Mouse (Mus musculus) kidney, embryonic 15.5 days (tissue): ENCODE results near the gene Med7. TPM values are rescaled to one million over a fixed set of nuclear protein-coding genes. Genes with fewer than 3 reads are reported as not detected.
A peak's percentile ranks its signal among the peaks of the same experiment; 100 is the strongest.

Experiments
- ATAC-seq: fragments of 200-750 bp; cut with Nextera tagmentation; replicated peaks from 2 replicates; pipeline ENCODE4 v1.8.0; 2017; ENCODE audit warnings: moderate TSS enrichment; ENCODE audit not compliant: low FRiP score
- H3K27ac ChIP-seq: fragments of 300-500 bp; sonication (generic); 2 replicates; pipeline ENCODE4 v1.5.1; 2015; ENCODE audit warnings: mild to moderate bottlenecking, inconsistent platforms
- H3K27me3 ChIP-seq: fragments of 300-500 bp; sonication (generic); 2 replicates; pipeline ENCODE4 v1.6.1; 2015; ENCODE audit warnings: inconsistent platforms
- H3K36me3 ChIP-seq: fragments of 300-500 bp; sonication (generic); 2 replicates; pipeline ENCODE4 v1.6.1; 2015; ENCODE audit warnings: inconsistent platforms
- H3K4me1 ChIP-seq: fragments of 300-500 bp; sonication (generic); 2 replicates; pipeline ENCODE4 v1.6.1; 2015; ENCODE audit warnings: inconsistent platforms
- H3K4me2 ChIP-seq: fragments of 300-500 bp; sonication (generic); 2 replicates; pipeline ENCODE4 v1.6.1; 2015; ENCODE audit warnings: moderate library complexity, mild to moderate bottlenecking, inconsistent platforms
- H3K4me3 ChIP-seq: fragments of 300-500 bp; sonication (generic); replicated peaks from 2 replicates; pipeline ENCODE4 v1.5.1; 2015; ENCODE audit warnings: mild to moderate bottlenecking, inconsistent platforms
- H3K9ac ChIP-seq: fragments of 300-500 bp; sonication (generic); 2 replicates; pipeline ENCODE4 v1.6.1; 2015; ENCODE audit warnings: mild to moderate bottlenecking, inconsistent platforms
- H3K9me3 ChIP-seq: fragments of 300-500 bp; sonication (generic); replicated peaks from 2 replicates; pipeline ENCODE4 v1.6.1; 2016; ENCODE audit warnings: inconsistent platforms
- WGBS: fragments of 180-500 bp; shearing (Covaris S2); methylation state at CpG from one replicate; pipeline ENCODE4 v1.1.7; 2015; ENCODE audit warnings: mixed read lengths; 5-methylcytosine and 5-hydroxymethylcytosine counted together
- polyA plus RNA-seq: library from polyadenylated mRNA; unstranded; fragments of >200 nt; fragmentation: Nextera tagmentation; extraction: Ambion mirVana; gene quantifications from 2 replicates; pipeline ENCODE4 v1.2.1, GENCODE M21; 2015

Med7 gene
- polyA plus RNA-seq, 1 experiment from 2014 or later = 80.5 TPM

- H3K4me1 ChIP-seq = no peaks in the 10 kb centered on the region
- no peak overlapping the region for H3K4me2 ChIP-seq
- no peaks in the 10 kb centered on the region for H3K27me3 ChIP-seq
- H3K9ac ChIP-seq = no peak overlapping the region
- H3K4me3 ChIP-seq = no peak overlapping the region
- H3K36me3 ChIP-seq = no peaks in the 10 kb centered on the region
- peak; percentile 88 for ATAC-seq
- WGBS = 23% methylated on average over 3 of the region's 3 CpGs
- no peak overlapping the region for H3K27ac ChIP-seq
- no peaks in the 10 kb centered on the region for H3K9me3 ChIP-seq
These were observed 5.6 kb upstream of the Med7 start for GRCm38 (mm10) chr11:46431129-46431528.

- Histone ChIP-seq H3K9me3 (no peaks in the 10 kb centered on the region), H3K4me3 (no peak overlapping the region), H3K4me2 (no peak overlapping the region), H3K27ac (no peak overlapping the region), H3K9ac (no peak overlapping the region), H3K27me3 (no peaks in the 10 kb centered on the region), H3K4me1 (peaks cover 4% of the 10 kb centered on the region; the same call in 1 of the 2 replicates), H3K36me3 (peaks cover 16% of the 10 kb centered on the region)
- no peak for ATAC-seq
These were observed 1.4 kb upstream of the Med7 start for GRCm38 (mm10) chr11:46435363-46435762.

- peaks cover 34% of the 10 kb centered on the region for H3K36me3 ChIP-seq
- H3K4me3 ChIP-seq = peak overlapping the region; percentile 99
- peak overlapping the region; percentile 93 for H3K9ac ChIP-seq
- 2% methylated on average over 23 of the region's 23 CpGs for WGBS
- peak overlapping the region; percentile 70 for H3K4me2 ChIP-seq
- peak; percentile 46 for ATAC-seq
- H3K27ac ChIP-seq = peak overlapping the region; percentile 96
- H3K4me1 ChIP-seq = peaks cover 4% of the 10 kb centered on the region; the same call in 1 of the 2 replicates
- H3K9me3 ChIP-seq = no peaks in the 10 kb centered on the region
- no peaks in the 10 kb centered on the region for H3K27me3 ChIP-seq
These were observed 805 bp downstream of the Med7 start for GRCm38 (mm10) chr11:46437459-46438000.

- 90% methylated on average over 5 of the region's 5 CpGs for WGBS
- Histone ChIP-seq H3K27me3 (no peaks in the 10 kb centered on the region), H3K9me3 (no peaks in the 10 kb centered on the region), H3K4me3 (no peak overlapping the region), H3K36me3 (peaks cover 42% of the 10 kb centered on the region), H3K4me1 (peaks cover 4% of the 10 kb centered on the region; the same call in 1 of the 2 replicates), H3K9ac (no peak overlapping the region), H3K27ac (no peak overlapping the region), H3K4me2 (no peak overlapping the region)
- no peak for ATAC-seq
These were observed 2.3 kb downstream of the Med7 start for GRCm38 (mm10) chr11:46439005-46439543.

GRCm38 (mm10) chr11:46441774-46442173, 5.0 kb downstream of the Med7 start:
- no peak for ATAC-seq
- 96% methylated on average over 1 of the region's 1 CpGs for WGBS
- Histone ChIP-seq H3K4me1 (peaks cover 4% of the 10 kb centered on the region; the same call in 1 of the 2 replicates), H3K27me3 (no peaks in the 10 kb centered on the region), H3K9me3 (no peaks in the 10 kb centered on the region), H3K4me2 (no peak overlapping the region), H3K4me3 (no peak overlapping the region), H3K27ac (no peak overlapping the region), H3K9ac (no peak overlapping the region), H3K36me3 (peaks cover 44% of the 10 kb centered on the region)

- no peak overlapping the region for H3K27ac ChIP-seq
- WGBS = 100% methylated on average over 1 of the region's 1 CpGs
- peaks cover 44% of the 10 kb centered on the region for H3K36me3 ChIP-seq
- no peaks in the 10 kb centered on the region for H3K4me1 ChIP-seq
- no peak overlapping the region for H3K4me3 ChIP-seq
- no peaks in the 10 kb centered on the region for H3K27me3 ChIP-seq
- no peak for ATAC-seq
- H3K4me2 ChIP-seq = no peak overlapping the region
- no peak overlapping the region for H3K9ac ChIP-seq
- H3K9me3 ChIP-seq = no peaks in the 10 kb centered on the region
These were observed 6.4 kb downstream of the Med7 start for GRCm38 (mm10) chr11:46443152-46443551.

GRCm38 (mm10) chr11:46443979-46444378, 7.3 kb downstream of the Med7 start:
- no peaks in the 10 kb centered on the region for H3K27me3 ChIP-seq
- ATAC-seq = no peak
- no peak overlapping the region for H3K4me3 ChIP-seq
- H3K9me3 ChIP-seq = no peaks in the 10 kb centered on the region
- no peak overlapping the region for H3K4me2 ChIP-seq
- no peak overlapping the region for H3K27ac ChIP-seq
- no peaks in the 10 kb centered on the region for H3K4me1 ChIP-seq
- 86% methylated on average over 5 of the region's 5 CpGs for WGBS
- peaks cover 40% of the 10 kb centered on the region for H3K36me3 ChIP-seq
- H3K9ac ChIP-seq = no peak overlapping the region

GRCm38 (mm10) chr11:46446150-46446549, 9.4 kb downstream of the Med7 start:
- no peak for ATAC-seq

GRCm38 (mm10) chr11:46447644-46448484, 11.1 kb downstream of the Med7 start:
- 80% methylated on average over 13 of the region's 13 CpGs for WGBS
- no peak for ATAC-seq
- H3K4me1 ChIP-seq = no peaks in the 10 kb centered on the region
- no peak overlapping the region for H3K9ac ChIP-seq
- H3K27ac ChIP-seq = no peak overlapping the region
- H3K9me3 ChIP-seq = no peaks in the 10 kb centered on the region
- H3K36me3 ChIP-seq = peaks cover 7% of the 10 kb centered on the region
- H3K27me3 ChIP-seq = no peaks in the 10 kb centered on the region
- H3K4me2 ChIP-seq = no peak overlapping the region
- no peak overlapping the region for H3K4me3 ChIP-seq

More at GRCm38 (mm10) chr11:46446150-46446549, 9.4 kb downstream of the Med7 start:
- Histone ChIP-seq H3K4me3 (no peak overlapping the region), H3K27me3 (no peaks in the 10 kb centered on the region), H3K4me1 (no peaks in the 10 kb centered on the region), H3K4me2 (no peak overlapping the region), H3K36me3 (peaks cover 21% of the 10 kb centered on the region), H3K27ac (no peak overlapping the region), H3K9me3 (no peaks in the 10 kb centered on the region), H3K9ac (no peak overlapping the region)
- WGBS = 89% methylated on average over 6 of the region's 6 CpGs

GRCm38 (mm10) chr11:46449461-46450080, 12.8 kb downstream of the Med7 start:
- Histone ChIP-seq H3K4me3 (no peak overlapping the region), H3K27me3 (no peaks in the 10 kb centered on the region), H3K9ac (no peak overlapping the region), H3K4me2 (no peak overlapping the region), H3K27ac (no peak overlapping the region), H3K4me1 (no peaks in the 10 kb centered on the region), H3K36me3 (0 out of 2 replicates have a peak, but pooled peaks cover 2% of the 10 kb centered on the region), H3K9me3 (no peaks in the 10 kb centered on the region)
- ATAC-seq = no peak
- 82% methylated on average over 11 of the region's 11 CpGs for WGBS

GRCm38 (mm10) chr11:46454453-46455045, 17.8 kb downstream of the Med7 start, which contains the start of gene Havcr2:
Gene Havcr2, plus strand, starts transcription at chr11:46454935.
- no peak for ATAC-seq
- Histone ChIP-seq H3K9me3 (no peaks in the 10 kb centered on the region), H3K36me3 (no peaks in the 10 kb centered on the region), H3K27ac (no peak within 1 kb of the TSS), H3K4me3 (no peak within 1 kb of the TSS), H3K27me3 (no peaks in the 10 kb centered on the region), H3K4me2 (no peak within 1 kb of the TSS), H3K9ac (no peak within 1 kb of the TSS), H3K4me1 (no peaks in the 10 kb centered on the region)
- WGBS = 74% methylated on average over 6 of the region's 6 CpGs
